Mouse (Mus musculus) right cerebral cortex, postnatal 14 days (tissue): Measurements from ENCODE around the gene Ets1.

Experiments
- DNase-seq: peaks from one replicate; pipeline ENCODE4 v3.0.0; 2022

Gene Ets1

DNA sequence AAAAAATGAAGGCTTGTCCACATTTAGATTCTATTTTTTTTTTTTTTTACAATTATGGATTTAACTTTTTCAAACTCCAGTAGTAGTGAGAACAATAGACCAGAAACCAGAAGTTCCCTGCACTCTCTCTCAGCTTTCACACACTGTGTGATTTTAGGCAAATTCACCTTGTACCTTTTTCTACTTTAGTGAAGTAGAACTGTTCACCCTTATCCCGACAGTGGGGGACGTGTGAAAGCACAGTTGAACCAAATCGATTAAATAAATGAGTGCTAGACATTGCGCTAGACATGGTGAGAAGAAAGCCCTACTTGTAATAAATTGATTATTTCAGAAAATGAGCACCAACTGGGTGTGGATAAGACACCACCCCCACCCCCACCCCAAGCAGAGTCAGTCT, 104.0 kb downstream of the Ets1 start:
- no peak for DNase-seq

DNA sequence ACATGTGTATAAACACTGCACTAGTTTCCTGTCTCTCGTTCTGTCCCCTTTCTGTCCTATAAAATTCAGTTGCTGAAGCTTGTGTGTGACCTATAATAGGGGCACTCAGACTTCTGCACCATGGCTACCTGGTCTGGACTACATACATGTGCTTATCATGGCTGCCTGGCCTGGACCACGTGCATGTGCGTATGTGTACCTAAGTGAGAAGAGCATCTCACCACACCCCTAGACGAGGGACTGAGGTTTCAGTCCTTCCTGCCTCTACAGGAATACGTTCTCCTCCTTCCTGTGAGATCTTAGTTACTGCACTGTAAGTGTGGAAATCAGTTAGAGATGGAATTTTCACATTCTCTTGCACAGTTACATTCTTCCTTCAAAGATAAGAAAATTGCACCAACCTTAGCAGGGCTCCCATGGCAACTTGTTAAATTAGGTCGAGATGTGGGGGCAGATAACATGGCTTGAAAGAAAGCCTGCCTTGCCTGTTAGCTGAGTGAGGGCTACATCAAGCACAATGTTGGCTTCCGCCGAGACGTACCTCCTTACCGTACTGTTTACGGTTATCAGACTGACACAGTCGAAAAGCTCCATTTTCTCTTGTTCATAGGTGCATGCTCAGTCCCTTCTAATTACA, 104.8 kb downstream of the Ets1 start:
- DNase-seq: no peak

DNA sequence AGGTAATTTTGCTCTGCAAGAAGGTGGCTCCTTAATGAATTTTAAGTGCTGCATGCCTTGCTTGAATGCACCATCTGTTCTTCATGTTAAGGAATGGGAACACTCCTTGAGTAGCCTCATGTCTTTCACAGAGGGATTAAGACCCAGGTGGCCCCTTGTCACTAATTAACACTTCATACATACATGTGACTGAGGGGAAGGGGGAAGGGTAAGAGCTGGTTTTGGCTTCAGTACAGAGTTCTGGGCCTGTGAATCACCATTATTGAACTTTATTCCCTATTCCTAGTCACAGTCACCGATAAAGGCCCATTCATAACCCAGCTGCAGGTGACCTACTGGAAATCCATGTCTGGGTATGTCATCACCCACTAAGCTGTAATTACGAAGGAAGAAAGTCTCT, 105.7 kb downstream of the Ets1 start:
- DNase-seq: no peak

- no peak for DNase-seq
Observed at GRCm38 (mm10) chr9:32743157-32743556, 107.1 kb downstream of the Ets1 start.

DNA sequence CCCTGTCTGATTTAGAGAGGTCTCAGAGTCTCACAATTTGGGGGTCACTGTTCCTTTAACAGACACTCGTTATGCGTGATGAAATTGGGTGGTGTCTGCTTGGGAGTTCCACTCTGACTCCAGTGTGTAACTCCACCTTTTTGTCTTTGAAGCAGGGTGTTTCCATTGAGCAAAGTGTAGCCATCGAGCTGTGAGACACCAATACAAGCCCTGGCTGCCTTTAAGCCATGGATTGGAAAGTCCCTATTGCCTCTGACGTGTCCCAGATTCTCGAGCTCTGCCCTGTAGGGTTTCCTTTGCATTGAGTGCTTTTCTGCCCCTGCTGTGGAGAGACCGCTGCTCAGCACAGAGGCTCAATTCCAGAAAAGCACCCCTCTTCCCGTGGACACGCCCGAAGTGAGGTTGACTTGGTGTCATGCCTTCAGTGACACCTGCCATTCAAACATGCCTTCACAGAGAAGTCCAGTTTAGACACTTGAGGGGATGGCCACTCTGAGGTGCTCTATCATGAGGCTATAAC, 107.7 kb downstream of the Ets1 start:
- no peak for DNase-seq

GRCm38 (mm10) chr9:32744288-32744687, 108.3 kb downstream of the Ets1 start:
- DNase-seq: no peak

- DNase-seq: no peak
Observed at GRCm38 (mm10) chr9:32745079-32745763, 109.2 kb downstream of the Ets1 start.

- DNase-seq: no peak
Observed at GRCm38 (mm10) chr9:32745998-32746397, 110.0 kb downstream of the Ets1 start.

DNA sequence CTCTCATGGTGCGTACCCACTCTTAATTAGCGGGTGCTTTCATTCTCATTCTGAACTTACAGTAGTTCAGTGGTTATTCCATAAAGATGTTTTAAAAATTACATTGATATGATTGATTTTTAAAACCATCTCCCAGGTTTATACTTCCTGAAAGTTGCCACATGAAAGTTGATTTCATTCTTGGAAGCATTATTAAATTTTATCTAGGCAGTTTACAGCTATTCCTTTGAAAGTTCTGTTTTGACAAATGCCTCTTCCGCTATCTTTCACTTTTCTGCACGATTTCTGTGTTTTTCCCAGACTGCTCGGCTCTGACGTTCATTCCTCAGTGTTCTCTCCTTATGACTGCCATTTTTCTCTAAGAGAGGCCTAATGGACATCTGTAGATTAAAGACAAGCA, 110.6 kb downstream of the Ets1 start:
- DNase-seq: no peak

DNA sequence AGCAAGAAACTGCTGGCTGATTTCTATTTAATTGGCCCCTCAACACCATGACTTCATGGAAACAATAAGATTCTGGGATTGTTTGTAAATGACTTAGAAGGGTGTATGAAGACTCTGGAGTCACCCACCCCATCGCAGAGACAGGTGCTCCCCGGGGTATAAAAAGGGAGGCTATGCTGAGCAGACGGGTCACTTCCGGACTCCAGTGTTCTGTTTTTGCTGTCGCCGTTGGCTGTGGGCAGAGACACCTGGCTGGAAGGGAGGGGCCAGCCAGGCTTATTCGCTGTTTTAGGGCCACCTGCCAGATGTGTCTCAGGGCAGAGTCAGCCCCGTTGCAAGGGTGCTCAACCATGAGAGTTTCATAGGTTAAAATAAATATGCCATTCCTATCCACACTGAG, 111.6 kb downstream of the Ets1 start:
- no peak for DNase-seq

GRCm38 (mm10) chr9:32748552-32748951, 112.5 kb downstream of the Ets1 start:
- no peak for DNase-seq

DNA sequence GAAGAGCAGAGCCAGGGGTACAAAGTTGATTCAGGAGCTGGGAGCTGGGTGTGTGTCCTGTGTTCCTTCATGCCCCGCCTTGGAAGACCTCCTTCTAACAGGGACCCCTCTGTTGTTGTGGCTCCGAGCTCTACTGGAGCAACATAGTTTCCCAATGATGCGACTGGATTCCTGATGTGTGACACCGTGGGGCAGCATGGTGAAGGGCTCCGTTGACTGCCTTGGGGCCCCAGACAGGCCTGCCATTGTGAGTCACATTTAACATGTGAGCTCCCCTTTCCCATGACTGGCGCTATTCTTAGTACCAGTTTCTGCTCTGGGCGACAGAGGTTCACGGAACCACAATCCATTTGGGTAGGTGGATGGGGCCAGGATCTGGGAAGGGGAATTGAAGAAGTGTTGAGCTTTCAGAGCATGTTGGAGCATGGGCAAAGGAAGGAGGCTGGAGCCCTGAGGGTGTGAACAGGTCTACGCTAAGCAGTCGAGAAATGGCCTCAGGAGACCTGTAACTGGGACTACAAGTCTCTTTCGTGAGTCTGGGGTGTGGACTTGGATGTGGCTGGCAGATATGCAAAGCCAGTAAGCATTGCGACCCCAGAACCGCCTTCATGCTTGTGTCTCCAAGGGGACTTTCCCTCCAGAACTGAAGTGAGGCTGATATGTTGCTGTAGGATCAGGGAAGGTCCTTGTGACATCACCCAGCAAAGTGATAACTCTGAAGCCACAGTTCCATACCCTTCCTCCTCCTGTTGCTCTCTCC, 113.9 kb downstream of the Ets1 start:
- no peak for DNase-seq

DNA sequence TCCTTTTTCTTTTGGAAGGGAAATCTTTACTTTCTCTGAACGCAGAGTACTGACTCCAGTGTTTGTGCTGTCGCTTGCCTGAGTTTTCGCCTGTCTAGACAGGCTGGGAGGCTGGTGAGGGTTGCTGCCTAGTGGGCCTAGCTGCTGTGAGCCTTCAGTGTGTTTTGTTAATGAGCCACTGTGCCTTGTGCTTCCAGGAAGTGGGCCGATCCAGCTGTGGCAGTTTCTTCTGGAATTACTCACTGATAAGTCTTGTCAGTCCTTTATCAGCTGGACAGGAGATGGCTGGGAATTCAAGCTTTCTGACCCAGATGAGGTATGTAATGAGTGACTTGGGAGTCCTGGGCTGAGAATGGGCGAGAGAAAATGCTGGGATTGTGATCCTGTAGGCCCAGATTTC, 116.6 kb downstream of the Ets1 start:
- no peak for DNase-seq

GRCm38 (mm10) chr9:32754311-32754710, 118.3 kb downstream of the Ets1 start:
- no peak for DNase-seq

- DNase-seq: no peak
Observed at GRCm38 (mm10) chr9:32756002-32756401, 120.0 kb downstream of the Ets1 start.

DNA sequence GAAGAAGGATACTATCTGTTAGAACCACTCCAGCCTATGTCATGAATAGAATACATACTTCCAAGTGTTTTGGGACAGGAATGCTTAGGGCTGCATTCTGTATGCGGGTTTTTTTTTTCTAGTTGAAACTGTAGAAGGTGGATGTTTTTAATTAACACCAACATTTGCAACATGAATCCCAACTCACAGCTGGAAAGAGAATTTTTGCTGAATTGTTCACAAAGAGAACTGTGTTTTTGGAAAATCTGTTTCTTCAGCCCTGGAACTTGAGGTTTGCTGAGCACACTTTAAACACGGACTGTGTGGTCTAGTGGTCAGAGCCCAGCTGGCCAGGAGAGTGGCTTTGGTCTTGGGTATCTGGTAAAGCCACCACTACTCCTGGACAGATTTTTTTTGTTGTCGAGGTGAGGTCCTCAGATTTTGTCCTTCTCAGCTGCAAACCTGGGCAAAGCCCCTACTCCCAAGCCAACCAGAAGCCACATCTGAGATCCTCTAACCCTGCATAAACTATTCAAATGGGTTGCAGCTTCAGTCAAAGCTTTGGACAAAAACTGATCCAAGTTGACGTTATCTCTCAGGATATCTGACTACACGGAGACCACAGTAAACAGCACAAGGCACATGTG, 122.4 kb downstream of the Ets1 start:
- DNase-seq: no peak

DNA sequence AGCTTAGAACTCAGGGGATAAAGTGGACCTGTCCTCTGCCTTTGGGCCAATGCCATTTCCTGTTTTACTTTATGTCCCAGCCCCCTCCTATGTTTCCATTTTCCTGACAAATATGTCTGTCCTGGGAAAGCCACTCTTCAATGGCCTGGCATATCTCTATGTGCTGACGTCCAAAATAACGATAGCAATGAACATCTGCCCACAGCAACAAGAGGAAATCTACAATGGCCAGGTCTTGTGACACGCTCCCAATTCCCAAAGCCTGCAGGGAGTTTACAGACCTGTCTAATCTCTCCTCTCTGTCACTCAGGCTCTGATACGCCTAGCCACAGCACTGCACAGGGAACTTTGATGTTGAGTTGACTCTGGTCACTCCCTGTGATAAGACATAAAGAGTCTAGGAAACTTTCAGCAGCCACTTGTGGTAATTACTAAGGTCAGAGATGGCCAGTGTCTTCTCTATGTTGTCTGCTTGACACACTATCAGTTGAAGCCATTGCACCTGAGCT, 124.7 kb downstream of the Ets1 start:
- no peak for DNase-seq

- no peak for DNase-seq
Observed at GRCm38 (mm10) chr9:32761326-32761725, 125.3 kb downstream of the Ets1 start.

- no peak for DNase-seq
Observed at GRCm38 (mm10) chr9:32764374-32764773, 128.4 kb downstream of the Ets1 start.

DNA sequence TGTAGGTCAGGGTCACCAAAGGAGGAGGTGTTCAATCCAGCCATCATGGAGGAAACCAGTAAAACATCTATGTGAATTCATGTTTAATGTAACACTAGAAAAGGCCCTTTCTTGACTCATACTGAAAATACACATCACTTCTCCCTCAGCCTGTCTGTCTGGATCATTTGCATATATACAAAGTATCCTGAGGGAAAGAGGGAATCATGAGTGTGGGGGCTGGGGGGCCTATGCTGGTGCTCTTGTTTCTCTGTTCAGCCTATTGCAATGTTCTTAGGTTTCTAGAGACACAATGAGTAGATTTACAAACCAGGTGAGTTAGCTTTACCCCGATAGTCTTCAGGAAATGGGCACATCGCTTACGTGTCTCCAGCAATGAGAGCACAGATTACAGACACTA, 129.1 kb downstream of the Ets1 start:
- no peak for DNase-seq

GRCm38 (mm10) chr9:32778866-32779265, 142.8 kb downstream of the Ets1 start:
- no peak for DNase-seq

DNA sequence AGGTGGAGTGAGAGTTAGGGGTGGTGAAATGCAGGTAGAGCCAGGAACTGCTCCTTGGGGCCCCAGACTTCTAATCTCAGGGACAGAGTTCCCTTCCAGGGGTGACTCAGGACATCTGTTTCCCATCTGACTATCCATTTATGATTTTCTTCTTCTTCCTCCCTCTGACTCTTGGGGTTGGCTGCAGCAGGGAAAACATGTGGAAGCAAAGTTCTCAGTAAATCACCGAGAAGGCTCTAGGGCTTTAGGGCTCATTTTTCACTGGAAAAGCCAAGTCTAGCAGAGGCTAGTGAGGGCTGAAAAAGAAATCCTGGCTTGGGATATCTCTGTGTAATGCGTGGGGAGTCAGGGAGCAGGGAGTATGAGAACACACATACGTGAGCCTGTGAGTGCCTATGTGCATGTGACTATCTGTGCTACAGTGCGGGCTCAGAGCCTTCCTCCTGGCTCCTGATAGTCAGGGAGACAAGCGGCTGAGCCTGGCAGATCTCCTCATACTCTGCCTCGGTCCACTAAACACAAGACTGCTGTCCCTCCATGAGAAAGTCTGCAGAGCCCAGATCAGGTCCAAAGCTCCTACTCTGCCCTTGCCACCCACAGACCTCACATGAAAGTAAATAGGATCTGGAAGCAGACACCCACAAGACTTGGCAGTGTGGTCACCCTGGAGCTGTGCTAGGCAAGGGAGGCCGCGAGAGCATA, 146.5 kb downstream of the Ets1 start:
- no peak for DNase-seq

GRCm38 (mm10) chr9:32787091-32787490, 151.1 kb downstream of the Ets1 start:
- no peak for DNase-seq
